Mouse (Mus musculus) cerebellum, adult 9-11 months (tissue): ENCODE data around the gene Tcirg1.

Source experiments
- DNase-seq: peaks from one replicate; pipeline ENCODE4 v3.0.0; 2022

Tcirg1 gene

GRCm38 (mm10) chr19:3926685-3927084 is 19.8 kb upstream of the Tcirg1 start:
- no peak for DNase-seq

- DNase-seq, result peak; percentile 73
Observed at GRCm38 (mm10) chr19:3926279-3926678, 19.3 kb upstream of the Tcirg1 start.

GRCm38 (mm10) chr19:3925859-3926258 is 18.9 kb upstream of the Tcirg1 start:
- no peak for DNase-seq

GRCm38 (mm10) chr19:3924868-3925267 is 17.9 kb upstream of the Tcirg1 start:
- no peak for DNase-seq

- no peak for DNase-seq
Observed at GRCm38 (mm10) chr19:3924190-3924589, 17.3 kb upstream of the Tcirg1 start.

- DNase-seq, result no peak
Observed at GRCm38 (mm10) chr19:3923586-3923985, 16.7 kb upstream of the Tcirg1 start.

GRCm38 (mm10) chr19:3922661-3923371 is 15.9 kb upstream of the Tcirg1 start:
- DNase-seq, result no peak

- DNase-seq, result no peak
Observed at GRCm38 (mm10) chr19:3919928-3920327, 13.0 kb upstream of the Tcirg1 start.

GRCm38 (mm10) chr19:3916727-3917126 is 9.8 kb upstream of the Tcirg1 start:
- no peak for DNase-seq

GRCm38 (mm10) chr19:3914535-3914934 is 7.6 kb upstream of the Tcirg1 start:
- DNase-seq, result no peak

- peak; percentile 51 for DNase-seq
Observed at GRCm38 (mm10) chr19:3913692-3914091, 6.8 kb upstream of the Tcirg1 start.

- peak; percentile 98 for DNase-seq
Observed at GRCm38 (mm10) chr19:3912337-3913204, 5.6 kb upstream of the Tcirg1 start, which contains the start of gene Ndufs8. Ndufs8 (minus strand) TSS chr19:3912774.

GRCm38 (mm10) chr19:3910206-3910605 is 3.3 kb upstream of the Tcirg1 start:
- DNase-seq, result no peak

GRCm38 (mm10) chr19:3907876-3908660 is 1.1 kb upstream of the Tcirg1 start:
- no peak for DNase-seq

GRCm38 (mm10) chr19:3906326-3906725 is 607 bp downstream of the Tcirg1 start:
- no peak for DNase-seq

GRCm38 (mm10) chr19:3905261-3905969 is 1.5 kb downstream of the Tcirg1 start:
- no peak for DNase-seq

GRCm38 (mm10) chr19:3904363-3904675 is 2.6 kb downstream of the Tcirg1 start:
- no peak for DNase-seq

- no peak for DNase-seq
Observed at GRCm38 (mm10) chr19:3903648-3904362, 3.1 kb downstream of the Tcirg1 start.

- no peak for DNase-seq
Observed at GRCm38 (mm10) chr19:3902966-3903365, 4.0 kb downstream of the Tcirg1 start.

GRCm38 (mm10) chr19:3899618-3900017 is 7.3 kb downstream of the Tcirg1 start:
- no peak for DNase-seq

GRCm38 (mm10) chr19:3898952-3899351 is 8.0 kb downstream of the Tcirg1 start:
- DNase-seq, result no peak

- DNase-seq, result no peak
Observed at GRCm38 (mm10) chr19:3897557-3897956, 9.4 kb downstream of the Tcirg1 start.
